Mouse (Mus musculus) kidney, postnatal 25 days (tissue): ENCODE measurements around the gene Fdxr.

Experiments
- DNase-seq, 2 experiments: peaks; one replicate each; pipeline ENCODE4 v3.0.0; 2021; ENCODE audit warnings: mixed read lengths in 2 of 2

The Fdxr gene

DNA sequence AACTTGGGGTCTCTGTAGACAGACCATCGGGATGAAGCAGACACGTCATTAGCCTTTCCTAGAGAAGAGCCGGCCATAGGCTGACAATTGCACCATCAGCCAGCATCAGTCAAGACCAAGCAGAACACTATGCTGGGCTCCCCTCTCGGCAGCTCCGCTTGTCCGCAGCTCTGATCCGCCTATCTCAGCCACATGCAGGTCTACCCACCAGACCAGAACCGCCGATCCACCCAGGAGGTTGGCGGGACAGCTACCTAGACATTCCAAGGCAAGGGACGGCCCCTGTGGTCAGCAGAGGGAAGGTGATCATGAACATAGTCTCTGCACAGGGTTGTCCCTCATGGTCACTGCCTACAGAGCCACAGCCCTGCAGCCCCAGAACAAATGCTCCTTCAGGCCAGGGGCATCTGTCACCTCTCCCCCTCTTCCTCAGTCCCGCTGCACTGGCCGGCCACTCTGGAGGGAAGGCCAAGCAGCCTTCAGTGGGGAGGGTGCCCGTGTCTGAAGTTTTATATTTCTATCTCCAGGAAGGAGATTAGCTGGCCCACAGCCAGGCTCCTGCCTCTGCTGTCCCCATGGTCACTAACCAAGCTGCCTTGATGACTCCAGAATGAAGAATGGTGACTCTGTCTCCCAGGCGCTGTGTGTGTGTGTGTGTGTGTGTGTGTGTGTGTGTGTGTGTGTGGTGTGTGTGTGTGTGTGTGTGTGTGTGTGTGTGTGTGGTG is 42.4 kb downstream of the Fdxr start:
- peak in 1 of 2 experiments; percentile 57 for DNase-seq

DNA sequence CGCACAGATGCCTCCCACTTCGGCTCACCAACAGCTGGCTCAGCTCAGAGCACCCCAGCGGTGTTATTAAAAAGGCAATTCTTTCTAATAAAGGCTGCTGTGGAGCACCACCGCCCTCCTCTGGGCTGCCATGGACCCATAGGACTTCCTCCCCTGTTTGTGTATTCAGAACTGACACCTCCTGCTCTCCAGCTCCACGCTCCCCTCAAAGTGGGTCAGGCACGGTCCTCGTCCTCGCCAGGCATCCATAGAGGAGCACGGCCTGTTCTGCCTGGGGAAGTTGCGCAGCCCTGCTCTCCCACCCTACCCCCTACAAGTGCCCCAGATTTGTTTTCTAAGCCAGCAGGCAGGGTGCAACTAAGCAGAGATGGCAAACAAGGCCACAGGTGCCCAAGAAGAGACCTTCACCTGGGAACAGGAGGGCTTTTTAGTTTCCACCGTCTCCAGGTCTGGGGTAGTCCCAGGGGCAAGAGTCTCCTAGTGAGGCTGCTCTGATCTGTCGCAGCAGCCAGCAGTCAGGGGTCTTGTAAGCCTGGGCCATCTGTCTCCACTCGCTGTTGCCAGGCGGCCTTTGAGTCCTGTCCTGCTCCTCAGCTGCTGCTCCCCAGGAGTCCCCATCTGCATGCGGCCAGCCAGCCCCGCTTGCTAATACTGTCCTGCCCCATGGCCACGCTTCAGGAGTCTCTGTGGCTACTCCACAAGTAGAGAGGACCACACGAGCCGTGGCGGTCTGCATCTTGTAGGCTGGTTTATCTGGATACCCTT is 43.1 kb downstream of the Fdxr start:
- no peak for DNase-seq

GRCm38 (mm10) chr11:115232889-115233288 is 44.0 kb downstream of the Fdxr start:
- DNase-seq = no peak

DNA sequence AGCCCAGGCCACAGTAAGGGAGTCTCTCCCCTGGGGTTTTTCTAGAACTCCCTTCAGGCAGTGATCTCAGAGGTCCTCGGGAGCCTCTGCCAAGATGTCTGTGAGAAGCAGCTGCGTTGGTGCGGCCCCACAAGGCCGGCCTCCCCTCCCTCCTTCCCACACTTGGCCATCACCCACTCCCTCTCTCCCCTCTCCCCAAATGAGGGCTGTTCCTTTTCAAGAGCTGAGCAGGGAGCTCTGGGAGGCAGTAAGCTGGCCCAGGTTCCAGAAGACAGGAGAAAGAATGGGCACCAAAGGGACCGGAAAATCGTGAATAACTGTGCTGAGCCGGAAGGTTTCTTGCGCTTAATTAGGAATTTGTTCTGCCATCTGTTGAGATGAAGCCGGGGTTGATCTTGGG is 44.9 kb downstream of the Fdxr start:
- no peak for DNase-seq

GRCm38 (mm10) chr11:115231168-115231915 is 45.5 kb downstream of the Fdxr start:
- peak; percentile 53 to 76 for DNase-seq

DNA sequence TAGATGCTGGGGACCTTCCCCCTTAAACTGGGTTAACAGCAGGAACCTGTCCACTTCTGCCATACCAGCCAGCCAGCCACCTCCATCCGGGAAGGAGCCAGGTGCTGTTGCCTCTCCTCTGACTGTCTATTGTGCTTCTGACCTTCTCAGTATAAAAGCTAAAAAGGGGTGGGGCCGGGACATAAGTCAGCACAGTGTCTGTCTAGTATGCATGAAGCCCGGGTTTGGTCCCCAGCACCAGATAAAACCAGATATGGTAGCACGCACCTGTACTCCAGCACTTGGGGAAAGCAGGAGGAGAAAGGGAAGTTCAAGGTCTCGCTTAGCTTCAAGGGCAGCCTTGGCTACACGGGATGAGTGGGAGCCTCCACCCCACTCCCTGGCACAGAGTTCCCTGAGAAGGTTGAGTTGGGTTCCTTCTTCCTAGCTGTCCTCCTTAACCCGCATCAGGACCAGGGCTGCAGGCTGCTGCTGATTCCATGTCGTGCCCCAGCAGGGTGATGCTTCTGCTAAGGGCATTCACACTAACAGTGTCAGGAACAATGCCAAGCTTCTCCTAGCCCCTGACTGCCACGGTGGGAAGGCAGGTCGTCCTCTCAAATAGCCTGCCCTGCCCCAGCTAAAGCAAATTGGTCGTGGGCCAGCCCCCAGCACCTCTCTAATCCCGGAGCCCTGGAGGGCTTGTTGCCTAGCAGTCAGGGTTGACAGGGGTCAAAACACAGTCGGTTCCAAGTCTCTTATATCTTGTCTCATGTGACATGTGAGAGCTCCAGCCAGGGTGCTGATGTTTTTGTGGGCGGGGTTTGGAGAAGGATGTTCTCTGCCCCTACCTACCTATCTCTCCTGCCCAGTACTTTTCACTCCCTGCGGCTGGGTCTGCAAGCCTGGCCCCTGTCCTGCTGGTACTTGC is 47.6 kb downstream of the Fdxr start:
- DNase-seq = no peak

DNA sequence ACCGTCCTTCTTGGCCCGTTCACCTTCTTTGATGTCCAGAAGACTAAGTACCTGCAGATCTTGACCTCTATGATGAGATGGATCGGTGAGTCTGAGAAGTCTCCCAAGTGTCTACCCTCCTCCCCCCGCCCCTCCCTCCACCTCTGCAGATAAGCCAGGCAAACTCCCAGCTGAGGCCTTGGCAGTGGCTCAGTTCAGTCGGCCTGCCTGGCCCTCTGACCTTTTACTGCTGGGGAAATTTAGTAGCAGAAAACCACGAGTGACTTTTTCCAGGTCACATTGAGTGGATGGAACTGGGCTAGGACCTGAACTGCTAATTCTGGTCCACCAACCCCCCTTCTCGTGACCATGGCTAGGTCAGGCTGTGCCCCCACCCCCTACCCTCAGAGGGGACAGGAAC is 48.4 kb downstream of the Fdxr start:
- no peak for DNase-seq

DNA sequence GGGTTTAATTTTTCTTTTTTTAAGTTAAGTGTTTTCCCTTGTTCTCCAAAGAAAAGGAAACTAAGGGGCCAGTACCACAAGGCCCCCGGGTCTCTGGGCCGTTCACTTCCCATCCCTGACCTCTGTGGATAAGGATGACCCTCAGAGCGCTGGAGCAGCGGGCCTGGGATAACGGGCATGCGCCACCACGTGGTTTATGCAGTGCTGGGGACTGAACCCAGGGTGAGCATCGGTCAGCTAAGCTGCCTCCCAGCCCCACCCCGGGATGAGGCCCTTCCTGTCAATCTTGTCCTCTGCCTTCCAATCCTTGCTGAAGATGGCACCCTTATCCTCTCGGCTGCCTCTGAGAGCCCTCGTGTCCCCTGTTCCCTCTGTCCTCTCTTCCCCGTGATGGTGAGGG is 49.2 kb downstream of the Fdxr start:
- no peak for DNase-seq

DNA sequence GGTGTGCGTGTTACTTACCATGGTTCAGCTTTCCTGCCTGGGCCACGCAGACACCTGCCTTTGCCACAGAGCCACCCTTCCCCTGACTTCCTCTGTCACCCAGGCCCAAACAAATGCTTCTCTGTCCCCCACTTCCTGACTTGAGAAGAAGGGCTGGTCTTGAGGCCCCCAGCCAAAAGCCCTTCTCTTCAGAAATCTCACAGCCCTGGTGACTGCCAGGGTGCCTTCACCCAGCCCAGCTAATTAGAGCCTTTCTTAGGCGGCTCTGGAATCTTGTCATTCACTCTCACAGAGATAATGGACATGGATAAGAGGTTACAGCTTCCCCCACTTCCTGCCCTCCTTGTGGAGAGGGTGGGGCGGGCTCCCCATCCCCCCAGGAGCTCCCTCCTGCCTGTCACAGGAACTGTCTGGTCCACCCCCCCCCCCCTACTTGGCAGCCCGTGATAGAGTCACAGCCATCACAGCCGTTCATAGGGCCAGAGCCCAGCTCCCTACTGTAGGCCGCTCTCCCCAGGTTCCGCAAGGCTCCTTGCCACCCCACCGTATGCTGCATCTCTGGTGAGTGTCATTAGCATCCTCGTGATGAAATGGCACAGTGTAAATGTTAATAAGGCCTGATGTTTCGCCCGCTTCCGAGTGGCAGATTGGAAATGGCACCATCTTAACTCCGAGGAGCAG is 49.9 kb downstream of the Fdxr start:
- no peak for DNase-seq

DNA sequence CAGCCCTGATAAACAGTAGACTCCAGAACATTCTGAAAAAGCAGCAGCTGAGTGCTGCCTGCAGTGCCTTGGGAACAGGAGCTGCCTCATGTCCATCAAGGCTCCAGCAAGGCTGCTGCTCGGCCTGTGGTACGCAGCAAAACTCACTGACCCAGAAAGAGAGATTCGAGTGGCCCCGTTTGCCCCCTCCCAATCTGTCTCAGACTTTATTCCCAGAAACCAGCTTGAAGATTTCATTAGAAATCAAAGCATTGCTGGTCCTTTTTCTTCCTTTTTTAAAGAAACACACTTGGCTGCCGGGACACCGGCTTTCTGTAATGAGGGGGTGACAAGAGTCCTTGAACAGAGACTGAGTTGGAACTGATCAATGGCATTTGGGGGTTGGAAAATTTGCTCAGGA is 51.5 kb downstream of the Fdxr start:
- no peak for DNase-seq

GRCm38 (mm10) chr11:115224889-115225288 is 52.0 kb downstream of the Fdxr start:
- peak in 1 of 2 experiments; percentile 62 for DNase-seq

DNA sequence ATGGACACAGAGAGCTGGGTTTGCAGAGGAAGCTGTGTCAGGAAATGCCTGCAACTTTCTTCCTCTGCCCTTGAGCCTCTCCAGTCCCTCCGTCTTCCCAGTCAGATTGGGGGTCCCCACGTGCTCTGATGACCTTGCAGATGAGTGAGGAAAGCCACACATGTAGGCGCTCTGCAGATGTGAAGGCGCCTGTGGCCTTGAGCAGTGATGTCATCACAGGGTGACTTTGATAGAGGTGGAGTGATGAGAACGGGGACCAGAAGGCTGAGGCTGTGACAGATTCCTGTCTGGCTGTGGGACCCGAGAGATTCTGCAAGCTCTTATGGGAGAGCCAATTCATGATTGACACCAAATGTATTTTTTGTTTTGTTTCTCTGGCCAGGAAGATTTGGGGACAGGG is 53.0 kb downstream of the Fdxr start:
- no peak for DNase-seq

GRCm38 (mm10) chr11:115223451-115223850 is 53.4 kb downstream of the Fdxr start:
- DNase-seq = no peak

DNA sequence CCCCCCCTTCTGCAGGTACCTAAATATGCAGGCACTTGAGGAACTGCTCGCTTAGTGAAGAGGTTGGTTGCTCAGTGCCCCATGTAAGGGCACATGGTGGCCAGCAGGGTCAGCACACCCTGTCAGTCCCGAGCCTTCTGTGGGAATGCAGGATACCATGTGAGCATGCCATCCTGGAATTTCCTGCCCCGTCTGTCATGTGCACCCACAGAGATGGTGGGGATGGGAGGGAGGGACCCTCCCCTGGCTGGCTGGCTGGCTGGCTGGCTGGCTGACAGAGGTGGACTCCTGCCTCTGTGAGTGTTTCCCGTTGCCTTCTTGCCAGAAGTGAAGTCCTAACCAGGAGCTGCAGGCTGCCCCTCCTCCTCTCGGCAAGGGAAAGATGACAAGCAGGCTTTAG is 54.3 kb downstream of the Fdxr start:
- no peak for DNase-seq

- DNase-seq = peak in 1 of 2 experiments; percentile 47
Observed at GRCm38 (mm10) chr11:115222077-115222476, 54.8 kb downstream of the Fdxr start.

GRCm38 (mm10) chr11:115219685-115220084 is 57.2 kb downstream of the Fdxr start:
- no peak for DNase-seq

- peak in 1 of 2 experiments; percentile 62 for DNase-seq
Observed at GRCm38 (mm10) chr11:115219263-115219662, 57.6 kb downstream of the Fdxr start.
